Mouse (Mus musculus): ENCODE measurements around the gene Cdc25b.

The Cdc25b gene

DNA sequence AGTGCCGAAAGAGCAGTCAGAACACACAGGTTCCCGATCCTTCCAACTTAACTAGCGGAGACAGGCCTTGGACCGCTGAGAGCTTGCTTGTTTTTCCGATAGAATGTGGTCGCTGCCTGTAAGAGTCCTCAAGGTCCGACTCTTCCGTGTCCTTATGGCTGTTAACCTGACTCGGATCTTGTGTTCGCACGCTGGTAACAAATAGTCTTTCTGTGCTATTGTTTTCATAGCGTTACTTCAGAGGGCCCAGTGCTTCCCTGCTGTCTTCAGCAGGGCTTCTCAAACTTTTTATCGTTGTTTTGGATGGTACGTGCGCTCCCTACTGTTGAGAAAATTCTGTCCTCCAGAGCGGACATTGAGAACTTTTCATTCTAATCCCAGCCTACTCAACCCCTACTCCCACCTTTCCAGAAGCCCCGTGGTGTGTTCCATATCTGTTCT, 26.1 kb upstream of the Cdc25b start:
- peak; percentile 60 for DNase-seq

DNA sequence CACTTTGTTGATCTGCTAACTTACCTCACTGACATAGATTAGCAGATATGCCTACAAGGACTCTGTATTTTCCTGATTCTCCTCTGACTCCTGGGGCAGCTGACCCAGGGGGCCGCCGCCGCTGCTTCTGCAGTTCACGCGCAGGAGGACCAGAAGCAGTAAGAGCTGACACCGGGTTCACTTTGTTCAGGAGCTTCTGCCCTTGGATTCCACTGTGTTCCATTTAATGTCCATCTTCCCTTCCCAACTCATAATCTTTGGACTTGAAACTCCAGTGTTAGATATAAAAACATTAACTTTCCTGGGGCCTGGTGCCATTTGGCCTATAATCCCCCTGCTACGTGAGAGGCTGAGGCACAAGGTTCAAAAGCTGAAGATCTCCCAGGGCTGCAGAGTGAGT, 22.8 kb upstream of the Cdc25b start:
- no peak for DNase-seq

DNA sequence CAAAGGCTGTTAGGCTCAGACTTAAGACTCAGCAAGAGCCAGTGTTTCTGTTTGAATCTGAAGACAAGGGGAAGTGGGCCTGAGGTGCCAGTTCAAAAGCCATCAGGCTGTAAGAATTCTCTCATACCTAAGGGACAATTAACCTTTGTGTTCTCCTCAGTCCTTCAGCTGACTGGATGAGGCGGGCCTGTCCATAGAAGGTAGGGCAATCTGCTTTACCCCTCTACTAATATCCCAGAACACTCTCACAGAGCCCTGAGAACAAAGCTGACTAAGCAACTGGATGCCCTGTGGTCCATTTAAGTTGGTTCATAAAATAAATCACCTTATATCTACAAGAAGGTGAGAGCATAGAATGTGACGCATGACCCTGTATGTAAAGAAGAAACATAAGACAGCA, 20.6 kb upstream of the Cdc25b start:
- DNase-seq, result no peak

DNA sequence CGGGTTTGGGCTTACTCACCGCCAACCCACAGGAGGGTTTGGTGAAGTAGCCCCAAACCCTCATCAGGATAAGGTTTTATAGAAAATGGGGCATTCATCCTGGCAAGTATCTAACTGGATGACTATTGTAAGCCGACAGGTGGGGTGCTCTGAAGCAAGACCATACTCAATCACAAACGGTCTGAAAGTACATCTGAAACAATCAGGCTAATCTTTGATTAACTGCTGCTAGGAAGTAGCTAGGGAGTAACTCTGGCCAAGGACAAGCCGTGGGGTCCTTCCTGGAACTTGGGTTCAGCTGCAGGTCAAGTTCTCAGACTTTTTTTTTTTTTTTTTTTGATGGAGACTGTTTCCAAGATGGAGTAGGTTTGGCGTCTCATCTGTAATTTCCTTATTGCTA, 18.8 kb upstream of the Cdc25b start:
- no peak for DNase-seq

DNA sequence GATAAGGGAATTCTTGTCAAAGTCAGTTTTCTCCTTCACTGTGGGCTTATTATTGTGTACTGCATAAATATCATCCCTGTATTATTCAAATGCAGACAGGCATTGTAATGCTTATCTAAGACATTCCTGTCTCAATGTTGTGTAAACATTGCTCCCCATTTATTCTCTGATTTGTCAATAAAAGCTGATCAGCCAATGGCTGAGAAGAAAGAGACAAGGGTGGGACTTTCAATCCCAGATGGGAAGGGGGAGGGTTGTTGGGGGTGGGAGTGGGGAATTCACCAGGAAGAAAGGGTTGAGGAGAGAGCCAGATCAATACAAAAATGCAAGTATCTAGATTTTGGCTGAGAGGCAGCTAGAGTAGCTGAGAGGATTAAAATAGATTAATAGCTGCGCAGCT, 17.8 kb upstream of the Cdc25b start:
- no peak for DNase-seq

DNA sequence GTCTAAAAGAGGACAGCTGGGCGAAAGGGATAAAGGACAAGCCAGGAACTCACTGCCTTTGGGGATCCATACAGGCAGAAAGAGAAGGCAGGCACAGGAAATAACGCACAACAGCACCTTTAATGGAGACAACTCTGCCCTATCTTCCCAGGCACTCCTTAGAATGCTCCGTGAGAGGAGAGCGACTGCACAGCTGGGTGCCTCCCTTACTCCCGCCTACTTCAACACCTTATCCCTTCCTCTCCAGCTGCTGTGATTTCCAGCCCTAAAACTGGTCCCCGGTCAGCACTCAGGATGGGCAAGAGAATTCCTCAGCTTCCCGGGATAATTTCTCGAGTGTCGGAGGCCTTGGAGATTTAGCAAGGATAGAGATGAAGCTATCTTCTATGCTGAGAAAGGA, 15.8 kb upstream of the Cdc25b start:
- DNase-seq, result no peak

DNA sequence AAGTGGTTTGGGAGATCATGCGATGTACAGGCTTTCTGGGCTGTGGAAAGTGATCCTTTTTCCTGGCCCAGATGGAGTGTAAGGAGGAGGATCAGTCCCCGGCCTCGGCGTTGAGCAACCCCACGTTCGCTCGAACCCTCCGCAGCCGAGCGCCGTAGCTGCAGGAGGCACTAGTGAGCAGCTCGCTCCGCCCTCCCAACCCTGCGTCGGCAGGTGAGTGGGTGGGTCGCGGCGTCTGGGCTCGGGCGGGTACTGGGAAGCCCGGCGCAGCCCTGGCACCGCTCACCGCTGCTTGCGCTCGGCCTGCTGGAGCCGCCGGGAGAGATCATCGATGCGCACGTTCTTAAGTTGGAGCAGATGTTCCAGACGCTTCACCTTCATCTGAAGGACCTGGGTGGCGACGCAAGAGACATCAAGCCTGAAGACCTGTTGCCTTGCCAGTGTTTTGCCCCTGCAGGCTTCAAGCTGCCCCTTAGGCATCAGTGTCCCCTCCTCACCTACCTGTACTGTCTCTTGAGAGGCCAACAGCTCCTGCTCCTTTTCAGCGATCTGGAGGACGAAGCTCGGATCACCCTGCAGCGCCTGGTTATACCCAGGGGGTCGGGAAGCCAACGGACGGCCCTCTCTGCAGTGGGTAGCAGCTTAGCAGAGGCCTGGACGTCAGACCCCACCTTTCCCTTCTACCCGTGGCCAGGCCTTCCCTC, 15.2 kb upstream of the Cdc25b start:
- no peak for DNase-seq

DNA sequence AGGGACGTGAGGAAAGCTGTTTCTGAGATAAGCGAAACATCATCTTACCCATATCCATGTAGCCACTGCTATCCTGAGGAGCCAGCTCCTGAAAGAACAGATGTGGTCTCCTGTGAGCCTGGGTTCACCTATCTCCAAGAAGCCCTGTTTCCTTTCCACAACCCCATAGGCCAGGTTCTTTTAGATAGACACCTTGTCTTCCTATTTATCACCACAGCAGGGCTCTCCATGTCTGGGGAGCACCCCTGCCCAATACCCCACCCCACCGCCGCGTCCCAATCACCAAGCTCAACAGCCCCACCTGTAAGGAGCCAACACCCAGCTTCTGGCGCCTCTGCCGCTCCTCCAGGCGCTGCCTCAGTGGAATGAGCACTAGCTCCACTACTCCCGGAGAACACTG, 14.4 kb upstream of the Cdc25b start:
- DNase-seq, result no peak

DNA sequence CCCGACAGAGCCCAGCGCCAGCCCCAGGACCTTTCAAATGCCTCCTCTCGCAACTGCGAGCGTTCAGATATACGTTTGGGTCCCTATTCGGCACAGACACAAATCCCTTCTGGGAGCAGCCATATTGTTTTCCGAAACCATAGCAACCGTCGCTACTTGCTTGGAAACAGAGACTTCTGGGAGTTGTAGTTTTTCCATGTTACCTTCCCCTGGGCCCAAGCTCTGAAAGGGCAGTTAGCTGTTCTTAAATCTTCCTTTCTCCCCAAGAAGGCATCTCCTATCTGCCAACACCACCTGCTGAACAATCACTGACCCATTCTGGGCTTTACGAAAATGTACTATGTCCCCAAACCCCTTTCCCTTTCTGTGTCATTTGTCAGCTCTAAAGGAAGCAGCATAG, 12.0 kb upstream of the Cdc25b start:
- peak; percentile 92 for DNase-seq

DNA sequence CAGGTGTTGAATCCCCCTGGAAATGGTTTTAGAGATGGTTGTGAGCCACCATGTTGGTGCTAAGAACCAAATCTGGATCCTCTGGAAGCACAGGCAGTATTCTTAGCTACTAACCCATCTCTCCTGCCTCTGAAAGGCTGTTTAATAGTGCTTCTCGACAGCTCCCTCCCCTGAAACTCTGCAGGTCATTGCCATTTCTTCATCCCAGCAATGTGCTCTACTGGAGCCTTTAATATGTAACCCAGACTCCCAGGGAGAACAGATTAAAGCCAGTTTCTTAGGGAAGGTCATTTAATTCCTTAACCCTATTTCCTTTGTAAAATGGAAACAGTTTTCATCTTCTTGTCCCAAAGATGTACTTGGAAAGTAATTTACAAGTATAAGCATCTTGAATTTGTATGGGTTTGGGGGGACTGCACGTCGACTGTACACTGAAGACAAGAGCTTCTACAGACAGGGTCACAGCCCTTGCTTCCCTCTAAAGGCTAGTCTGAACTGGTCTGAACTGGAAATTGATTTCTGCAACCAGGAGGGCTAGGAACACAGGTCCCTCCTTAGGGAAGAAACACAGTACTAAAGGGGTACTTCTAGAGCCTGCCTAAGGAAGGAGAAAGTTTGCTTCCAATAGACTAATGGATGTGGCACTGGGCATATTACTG, 11.3 kb upstream of the Cdc25b start:
- no peak for DNase-seq

DNA sequence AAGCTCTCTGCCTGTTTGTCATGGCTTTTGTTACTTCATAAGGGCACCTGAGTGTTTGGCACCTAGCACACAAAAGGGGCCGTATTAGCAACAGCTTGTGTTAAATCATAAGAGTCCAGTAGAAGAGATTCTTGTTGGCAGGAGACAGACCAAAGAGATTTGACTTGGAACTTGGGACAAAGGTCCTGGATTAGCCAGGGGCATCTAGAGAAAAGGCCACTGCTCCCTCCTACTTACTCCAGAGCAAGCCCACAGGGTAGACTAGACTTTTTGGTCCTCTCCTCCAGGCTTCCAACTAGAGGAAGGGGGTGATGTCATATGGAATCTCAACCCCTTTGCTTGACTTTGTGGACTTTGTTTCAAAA, 10.8 kb upstream of the Cdc25b start:
- DNase-seq, result no peak

DNA sequence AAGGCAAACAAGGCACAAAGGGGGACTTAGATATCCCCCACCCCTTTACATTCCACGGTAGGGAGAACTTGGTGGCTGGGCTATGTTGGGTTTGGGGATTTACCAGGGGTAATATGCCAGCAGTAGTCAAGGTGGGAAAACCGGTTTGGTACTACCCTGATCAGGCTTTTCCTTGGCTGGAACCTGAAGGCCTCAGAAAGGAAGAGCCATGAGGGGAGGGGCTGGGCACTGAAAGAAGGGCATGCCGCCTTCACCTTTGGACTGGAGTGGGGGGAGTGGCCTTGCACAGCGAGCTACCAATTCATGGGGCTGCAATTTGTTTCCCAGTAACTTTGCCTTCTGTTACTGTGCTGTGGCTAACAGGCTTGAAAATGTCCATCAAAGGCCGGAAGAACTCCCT, 10.3 kb upstream of the Cdc25b start:
- no peak for DNase-seq

DNA sequence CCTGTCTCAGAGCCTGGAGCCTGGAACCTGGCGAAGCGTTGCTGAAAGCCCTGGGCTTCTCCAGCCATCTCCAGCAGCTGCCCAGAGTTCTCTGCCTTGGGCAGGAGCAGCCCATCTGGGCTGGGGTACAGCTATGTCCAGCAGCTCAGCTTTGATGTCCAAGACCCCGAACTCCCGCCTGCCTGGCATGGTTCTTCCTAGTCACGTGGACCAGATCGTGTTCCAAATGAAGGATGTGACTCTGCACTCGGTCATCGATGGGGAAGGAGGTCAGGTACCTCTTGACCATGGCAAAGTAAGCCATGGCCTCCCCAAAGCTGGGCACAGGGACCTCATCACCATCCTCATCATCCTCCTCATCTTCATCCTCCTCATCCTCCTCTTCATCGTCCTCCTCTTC, 8.8 kb upstream of the Cdc25b start:
- DNase-seq, result no peak

DNA sequence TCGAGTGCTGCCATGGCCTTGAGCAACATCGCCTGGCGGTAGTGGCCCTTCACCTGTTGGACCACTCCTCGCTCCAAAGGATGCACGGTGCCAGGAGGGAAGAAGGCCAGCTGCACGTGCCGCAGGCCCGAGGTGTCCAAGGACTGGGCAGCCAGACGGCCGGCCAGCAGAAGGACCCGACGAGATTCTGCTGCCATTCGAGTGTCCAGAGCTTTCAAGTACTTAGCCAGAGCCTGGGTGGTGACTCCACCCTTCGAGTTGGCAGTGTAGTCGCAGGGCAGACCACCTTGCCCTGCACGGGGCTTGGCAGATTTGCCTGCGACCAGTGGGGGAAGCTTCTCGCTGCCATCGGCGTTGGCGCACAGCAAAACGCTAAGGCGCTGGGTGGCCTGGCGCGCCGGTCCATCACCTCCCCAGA, 7.9 kb upstream of the Cdc25b start:
- DNase-seq, result no peak

DNA sequence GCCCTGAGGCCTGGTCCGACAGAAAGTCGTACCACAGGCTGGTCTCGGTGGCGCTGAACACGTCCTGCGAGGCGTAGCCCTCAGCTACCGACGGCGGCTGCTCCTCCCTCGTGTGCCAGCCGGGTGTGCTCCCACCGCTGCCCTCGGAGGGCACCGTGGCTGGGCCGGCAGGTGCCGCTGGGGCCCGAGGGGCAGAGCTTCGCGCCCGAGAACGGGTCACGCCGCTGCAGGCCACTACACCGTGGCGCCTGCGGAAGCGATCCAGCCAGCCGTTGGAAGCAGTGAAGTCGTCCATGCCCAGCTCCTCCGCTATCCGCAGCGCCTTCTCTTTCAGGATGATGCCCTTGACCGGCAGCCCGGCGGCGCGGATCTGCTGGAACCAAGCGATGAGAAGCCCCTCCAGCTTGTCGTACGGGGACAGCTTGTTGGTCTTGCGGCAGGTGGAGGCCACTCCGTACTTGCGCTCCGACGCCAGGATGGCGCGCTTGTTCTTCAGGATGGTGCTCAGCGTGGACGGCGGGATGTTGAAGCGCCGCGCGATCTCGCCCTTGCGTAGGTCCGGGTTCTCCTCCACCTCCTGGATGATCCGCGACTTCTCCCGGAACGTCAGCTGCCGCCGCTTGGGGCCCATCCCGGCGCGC, 7.4 kb upstream of the Cdc25b start:
- DNase-seq, result peak; percentile 86

DNA sequence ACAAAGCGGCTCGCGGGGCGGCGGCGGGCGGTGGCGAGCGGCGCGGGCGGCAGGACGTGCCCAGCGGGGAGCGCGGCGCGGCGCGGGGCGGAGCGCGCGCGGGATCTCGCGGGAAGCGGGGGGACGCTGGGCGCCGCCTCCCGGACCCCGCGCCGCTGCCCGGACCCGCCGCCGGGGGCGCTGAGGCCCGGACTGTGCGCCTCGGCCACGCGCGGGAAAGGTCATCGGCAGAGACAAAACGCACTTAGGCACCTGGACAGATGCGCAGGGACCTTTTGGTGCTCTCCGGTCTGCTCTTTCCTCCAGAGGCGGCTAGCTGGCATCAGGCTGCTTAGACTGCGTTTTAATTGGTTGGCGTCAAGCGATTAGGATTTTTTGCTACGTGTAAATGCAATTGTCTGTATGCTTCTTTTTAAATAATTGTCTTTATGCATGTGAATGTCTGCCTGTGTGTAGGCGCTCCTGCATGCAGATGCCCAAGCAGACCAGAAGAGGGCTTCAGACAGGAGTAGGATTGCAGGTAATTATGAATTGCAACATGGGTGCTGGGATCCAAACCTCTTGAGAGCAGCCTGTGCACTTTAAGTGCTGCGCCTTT, 6.7 kb upstream of the Cdc25b start, which contains the start of gene Cenpb:
TSS of gene Cenpb (minus strand) at position 78 of the 598 bp plus-strand sequence.
- DNase-seq, result peak; percentile 94

DNA sequence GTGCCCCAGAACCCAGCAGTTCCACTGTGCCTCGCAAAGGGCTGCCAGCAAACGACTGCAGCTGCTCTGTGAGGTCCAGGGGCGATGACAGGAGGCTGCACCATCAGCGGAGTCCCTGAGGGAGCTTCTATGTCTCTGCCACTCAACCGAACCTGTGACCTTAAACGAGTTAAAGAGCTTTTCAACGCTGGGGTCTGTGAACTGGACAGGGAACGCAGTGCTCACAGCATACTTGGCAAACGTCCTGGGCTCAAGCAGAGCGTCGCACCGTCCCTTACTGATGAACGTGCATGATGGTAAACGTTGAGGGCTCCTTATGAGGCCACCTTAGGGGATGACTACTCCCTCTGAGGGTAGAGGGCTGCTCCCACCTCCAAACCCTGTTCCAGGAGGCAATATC, 406 bp upstream of the Cdc25b start:
- DNase-seq, result peak; percentile 46

DNA sequence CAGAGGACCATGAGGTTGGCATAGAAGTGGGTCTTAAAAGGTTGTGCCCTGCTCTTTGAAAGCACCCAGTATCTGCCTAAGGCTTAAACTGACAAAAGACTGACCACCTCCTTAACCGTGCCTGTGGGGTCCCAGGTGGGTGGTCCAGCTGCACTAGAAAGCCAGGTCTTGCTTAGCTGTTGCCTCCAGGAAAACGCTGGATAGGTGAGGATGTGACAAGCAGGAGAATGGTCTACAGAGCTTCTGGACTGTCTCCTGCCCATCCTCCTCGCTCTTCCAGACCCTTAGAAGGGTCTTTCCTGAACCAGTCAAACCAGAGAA, 813 bp downstream of the Cdc25b start:
- no peak for DNase-seq

DNA sequence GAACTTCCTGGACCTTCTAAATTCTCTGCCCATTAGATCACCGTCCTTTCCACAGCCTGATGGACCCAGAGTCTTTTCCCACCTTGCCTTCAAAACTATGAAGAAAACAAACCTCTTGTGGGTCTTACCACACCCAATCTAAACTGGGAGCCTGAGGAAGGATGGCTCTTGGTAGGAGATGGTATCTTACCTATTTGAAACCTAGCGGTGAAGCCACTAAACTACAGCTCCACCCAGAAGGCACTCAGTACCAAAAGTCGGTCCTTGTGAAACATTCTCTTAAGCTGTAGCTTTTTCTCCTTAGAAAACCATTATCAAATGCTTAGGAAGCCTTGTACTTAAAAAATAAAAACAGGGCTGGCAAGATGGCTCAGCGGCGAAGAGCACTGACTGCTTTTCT, 1.6 kb downstream of the Cdc25b start:
- no peak for DNase-seq

DNA sequence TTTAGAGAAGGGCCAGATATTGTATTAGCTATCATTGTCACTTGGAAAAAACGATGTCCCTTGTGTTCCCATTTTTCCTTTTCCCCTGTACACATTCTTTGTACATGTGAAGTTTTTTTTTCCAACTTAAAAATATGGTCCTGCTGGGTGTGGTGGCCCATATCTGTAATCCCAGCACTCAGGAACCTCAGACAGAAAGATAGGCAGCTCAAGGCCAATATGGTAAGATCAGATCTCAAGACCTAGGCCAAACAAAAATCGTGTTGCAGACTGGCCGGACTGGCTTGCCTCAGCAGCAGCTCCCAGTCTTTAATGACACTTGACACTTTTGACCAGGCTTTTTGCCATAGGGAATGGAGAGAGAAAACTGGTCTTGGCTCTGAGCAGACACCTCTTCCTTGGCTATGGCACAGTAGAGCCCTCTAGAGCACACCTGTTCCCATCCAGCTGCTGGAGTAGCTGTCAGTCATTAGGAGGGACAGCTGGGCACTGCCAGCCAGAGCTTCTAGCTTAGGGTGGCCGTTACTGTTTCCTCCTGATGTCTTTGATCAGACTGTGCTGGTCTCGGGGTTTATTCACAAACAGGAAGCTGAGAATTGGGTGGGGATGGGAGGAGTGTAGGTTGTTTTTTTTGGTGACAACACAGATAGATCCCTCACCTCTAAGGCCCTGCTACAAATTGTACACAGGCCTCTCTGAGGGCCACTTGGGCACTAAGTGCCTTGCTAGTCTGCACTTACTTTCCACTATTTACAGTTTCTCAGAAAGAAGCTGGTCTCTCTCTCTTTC, 3.0 kb downstream of the Cdc25b start:
- no peak for DNase-seq

DNA sequence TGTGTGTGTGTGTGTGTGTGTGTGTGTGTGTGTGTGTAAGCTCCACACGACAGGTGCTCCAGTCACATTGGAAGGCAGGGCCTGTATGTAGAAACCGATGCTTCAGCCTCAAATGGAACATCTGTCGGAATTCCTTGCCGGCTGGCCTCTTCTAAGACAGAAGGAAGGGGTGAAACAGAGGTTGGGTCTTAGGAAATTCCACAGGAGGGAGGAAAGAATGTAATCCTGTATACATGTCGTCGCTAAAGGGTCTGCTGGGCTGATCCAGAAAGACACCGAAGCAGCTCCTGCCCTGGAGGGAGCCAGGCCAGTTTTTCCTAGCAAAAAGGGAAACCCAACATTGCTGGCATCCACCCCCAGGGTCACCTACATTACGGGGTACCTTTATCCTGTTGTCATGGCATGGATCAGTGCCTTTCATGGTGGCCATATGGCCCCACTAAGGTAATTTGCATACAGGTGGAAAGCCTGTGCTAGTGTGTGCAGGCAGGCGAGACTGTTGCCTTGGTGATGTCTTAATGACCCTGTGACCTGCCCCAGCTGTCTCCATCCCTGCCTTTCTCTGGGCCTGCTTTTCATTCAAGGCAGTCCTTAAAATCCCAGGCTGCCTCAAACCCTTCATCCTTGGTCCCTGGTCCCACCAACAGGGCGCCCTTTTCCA, 3.7 kb downstream of the Cdc25b start:
- peak; percentile 76 for DNase-seq

DNA sequence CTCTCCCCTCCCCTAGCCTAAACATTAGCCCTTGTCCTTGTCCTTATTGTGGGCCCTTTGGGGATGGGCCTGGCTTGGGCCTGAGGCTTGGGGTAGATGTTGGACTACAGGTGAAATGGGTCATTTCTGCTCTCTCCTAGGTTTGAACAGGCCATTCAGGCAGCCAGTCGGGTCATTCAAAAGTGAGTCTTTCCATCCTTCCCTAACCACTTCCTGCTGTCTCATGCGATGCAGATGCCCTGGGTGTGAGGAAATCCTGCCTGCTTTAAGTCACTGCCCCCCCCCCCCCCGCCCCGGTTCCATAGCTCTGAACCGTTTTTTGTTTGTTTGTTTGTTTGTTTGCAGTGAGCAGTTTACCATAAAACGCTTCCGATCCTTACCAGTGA, 4.2 kb downstream of the Cdc25b start:
- no peak for DNase-seq
